Mouse (Mus musculus) left cerebral cortex, postnatal 36 days (tissue): Measurements from ENCODE around the gene Taf12. TPM values are rescaled to one million over a fixed set of nuclear protein-coding genes. Genes with fewer than 3 reads are reported as not detected.
A peak's percentile ranks its signal among the peaks of the same experiment; 100 is the strongest.

Experiments
- DNase-seq, 2 experiments: peaks; one replicate each; pipeline ENCODE4 v3.0.0; 2021 to 2022; ENCODE audit warnings: low spot score in 2 of 2, mixed read lengths in 1 of 2
- intact Hi-C: fragments of 180-260 bp; cut with DNase I; formaldehyde crosslinking; loops from one replicate; pipeline ENCODE4 v1.15.1; 2025
- total RNA-seq, 2 experiments: library from RNA; stranded (reverse); gene quantifications; 2 replicates each; pipeline ENCODE4 v1.2.3; 2021

The Taf12 gene
- total RNA-seq, 2 experiments from 2014 or later: 19.0 to 25.2 TPM

- intact Hi-C loops: loop anchor here (10.0 kb wide), 1 partner anchor 209 kb away; the partner anchor contains the start of gene Sesn2
Measured at GRCm38 (mm10) chr4:132306004-132306403, 31.8 kb downstream of the Taf12 start.

GRCm38 (mm10) chr4:132308437-132309139 lies 34.4 kb downstream of the Taf12 start:
- peak; percentile 91 for DNase-seq
- intact Hi-C loops: loop anchor here (10.0 kb wide), 1 partner anchor 206 kb away; the partner anchor contains the start of gene Sesn2

More at GRCm38 (mm10) chr4:132306004-132306403, 31.8 kb downstream of the Taf12 start:
- no peak for DNase-seq

- peak; percentile 26 to 37 for DNase-seq
- intact Hi-C loops: loop anchor here (10.0 kb wide), 1 partner anchor 206 kb away; the partner anchor contains the start of gene Sesn2
Measured at GRCm38 (mm10) chr4:132309140-132309848, 35.1 kb downstream of the Taf12 start.

- intact Hi-C loops: loop anchor here (10.0 kb wide), 1 partner anchor 205 kb away; the partner anchor contains the start of gene Sesn2
- DNase-seq: peak; percentile 18 to 19
Measured at GRCm38 (mm10) chr4:132309849-132310472, 35.8 kb downstream of the Taf12 start.

- intact Hi-C loops: no loop called here
- no peak for DNase-seq
Measured at GRCm38 (mm10) chr4:132311209-132311608, 37.0 kb downstream of the Taf12 start.

GRCm38 (mm10) chr4:132311801-132312200 lies 37.6 kb downstream of the Taf12 start:
- intact Hi-C loops: no loop called here

GRCm38 (mm10) chr4:132312627-132313026 lies 38.5 kb downstream of the Taf12 start:
- intact Hi-C loops: no loop called here
- DNase-seq: no peak

More at GRCm38 (mm10) chr4:132311801-132312200, 37.6 kb downstream of the Taf12 start:
- no peak for DNase-seq

- intact Hi-C loops: no loop called here
Measured at GRCm38 (mm10) chr4:132315711-132316110, 41.5 kb downstream of the Taf12 start.

GRCm38 (mm10) chr4:132326481-132326880 lies 52.3 kb downstream of the Taf12 start:
- no peak for DNase-seq
- intact Hi-C loops: no loop called here

More at GRCm38 (mm10) chr4:132315711-132316110, 41.5 kb downstream of the Taf12 start:
- no peak for DNase-seq

- intact Hi-C loops: no loop called here
Measured at GRCm38 (mm10) chr4:132328391-132328982, 54.3 kb downstream of the Taf12 start.

GRCm38 (mm10) chr4:132329115-132329834 lies 55.1 kb downstream of the Taf12 start, which contains the start of gene Trnau1ap:
Trnau1ap (minus strand) TSS chr4:132329538.
- peak; percentile 78 to 85 for DNase-seq
- intact Hi-C loops: no loop called here

More at GRCm38 (mm10) chr4:132328391-132328982, 54.3 kb downstream of the Taf12 start:
- DNase-seq: no peak

- no peak for DNase-seq
- intact Hi-C loops: loop anchor here (5.0 kb wide), 1 partner anchor 38 kb away; no protein-coding TSS in a partner anchor
Measured at GRCm38 (mm10) chr4:132329835-132330354, 55.7 kb downstream of the Taf12 start.

- intact Hi-C loops: loop anchor here (5.0 kb wide), 1 partner anchor 40 kb away; no protein-coding TSS in a partner anchor
Measured at GRCm38 (mm10) chr4:132331960-132332359, 57.8 kb downstream of the Taf12 start.

GRCm38 (mm10) chr4:132332880-132333279 lies 58.7 kb downstream of the Taf12 start:
- intact Hi-C loops: loop anchor here (5.0 kb wide), 1 partner anchor 41 kb away; no protein-coding TSS in a partner anchor
- no peak for DNase-seq

More at GRCm38 (mm10) chr4:132331960-132332359, 57.8 kb downstream of the Taf12 start:
- no peak for DNase-seq

GRCm38 (mm10) chr4:132338943-132339342 lies 64.8 kb downstream of the Taf12 start:
- DNase-seq: no peak
- intact Hi-C loops: no loop called here

GRCm38 (mm10) chr4:132341451-132341850 lies 67.3 kb downstream of the Taf12 start:
- DNase-seq: no peak
- intact Hi-C loops: no loop called here

GRCm38 (mm10) chr4:132344403-132345134 lies 70.4 kb downstream of the Taf12 start:
- DNase-seq: no peak
- intact Hi-C loops: no loop called here
